Mouse (Mus musculus): ENCODE data around the gene Hivep1. TPM values are rescaled to one million over a fixed set of nuclear protein-coding genes. Genes with fewer than 3 reads are reported as not detected.

The Hivep1 gene
- polyA plus RNA-seq (2016; fragmentation: Nextera tagmentation; extraction: Ambion mirVana), result 4.4 and 4.6 TPM in 2 replicates

GRCm38 (mm10) chr13:42051961-42052695 is at the start of gene Hivep1:
Hivep1 (plus strand) TSS chr13:42052021.
- WGBS (ENCODE audit: insufficient replicate concordance), result under 1% methylated on average over 89 of the region's 100 CpGs

DNA sequence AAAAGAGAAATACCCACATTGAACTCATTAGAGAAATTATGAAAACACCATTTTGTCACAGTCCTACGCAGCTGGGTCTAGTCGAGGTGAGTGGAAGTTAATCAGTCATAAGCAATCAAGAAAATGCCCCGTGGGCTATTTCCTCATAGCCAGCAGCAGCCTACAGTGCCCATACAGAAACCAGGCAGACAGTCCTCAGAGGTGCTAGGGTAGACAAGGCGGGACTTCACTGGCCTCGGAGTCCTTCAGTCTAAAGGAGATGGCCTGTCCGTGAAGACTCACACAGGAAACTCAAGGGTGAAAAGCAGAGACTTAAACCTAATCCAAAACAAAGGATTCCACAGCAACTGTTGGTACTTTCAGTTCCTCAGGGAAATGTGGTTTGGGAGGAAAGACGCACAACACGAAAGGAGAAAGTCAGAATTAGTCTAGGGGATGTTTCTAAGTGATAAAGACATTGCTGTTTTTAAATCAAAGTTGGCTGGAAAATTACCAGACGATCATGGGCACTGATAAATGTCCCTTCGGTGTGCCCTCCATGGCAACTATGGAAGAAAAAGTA is 36.3 kb upstream of the Hivep1 start:
- H3K9ac ChIP-seq, result no peak overlapping the region
- no peaks in the 10 kb centered on the region for H3K9me3 ChIP-seq (replicated peaks)
- no peak for ATAC-seq
- H3K36me3 ChIP-seq, result no peaks in the 10 kb centered on the region
- no peak overlapping the region for H3K4me2 ChIP-seq
- no peak overlapping the region for H3K27ac ChIP-seq
- no peaks in the 10 kb centered on the region for H3K4me1 ChIP-seq
- no peaks in the 10 kb centered on the region for H3K27me3 ChIP-seq (replicated peaks)
- H3K4me3 ChIP-seq, result no peak overlapping the region
- WGBS (ENCODE audit: insufficient replicate concordance), result 60% methylated on average over 10 of the region's 10 CpGs

More at GRCm38 (mm10) chr13:42051961-42052695, at the start of gene Hivep1:
- peak; percentile 24 for ATAC-seq
- H3K4me3 ChIP-seq, result peak within 1 kb of the TSS; percentile 91
- peak within 1 kb of the TSS; percentile 83 for H3K9ac ChIP-seq
- peaks cover 43% of the 10 kb centered on the region for H3K4me1 ChIP-seq
- no peaks in the 10 kb centered on the region for H3K27me3 ChIP-seq (replicated peaks)
- peak within 1 kb of the TSS; percentile 98 for H3K4me2 ChIP-seq
- H3K36me3 ChIP-seq, result peaks cover 19% of the 10 kb centered on the region
- H3K27ac ChIP-seq, result peak within 1 kb of the TSS; percentile 88
- H3K9me3 ChIP-seq (replicated peaks), result no peaks in the 10 kb centered on the region

DNA sequence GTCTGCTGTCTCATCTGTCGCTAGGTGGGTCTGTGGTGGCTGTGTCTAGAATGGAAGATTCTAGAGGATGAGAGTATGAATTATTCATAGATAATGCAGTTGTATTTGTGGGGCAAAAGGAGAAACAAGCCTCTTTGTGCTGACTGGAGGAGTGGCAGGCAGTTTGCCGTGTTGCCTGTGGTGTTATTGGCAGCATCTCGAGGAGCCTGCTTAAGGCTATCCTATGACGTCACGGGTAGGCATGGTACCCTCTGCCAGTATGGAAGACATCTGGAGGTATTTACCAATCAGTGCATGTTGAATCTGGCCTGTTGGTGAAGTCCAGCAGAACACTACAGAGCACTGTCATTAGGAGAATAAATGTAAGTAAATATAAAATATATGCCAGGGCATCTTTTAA is 35.6 kb upstream of the Hivep1 start:
- H3K36me3 ChIP-seq, result no peaks in the 10 kb centered on the region
- H3K4me1 ChIP-seq, result no peaks in the 10 kb centered on the region
- 77% methylated on average over 5 of the region's 5 CpGs for WGBS (ENCODE audit: insufficient replicate concordance)
- H3K27ac ChIP-seq, result no peak overlapping the region
- no peaks in the 10 kb centered on the region for H3K9me3 ChIP-seq (replicated peaks)
- H3K27me3 ChIP-seq (replicated peaks), result no peaks in the 10 kb centered on the region
- no peak overlapping the region for H3K4me3 ChIP-seq
- ATAC-seq, result no peak
- H3K4me2 ChIP-seq, result no peak overlapping the region
- H3K9ac ChIP-seq, result no peak overlapping the region

DNA sequence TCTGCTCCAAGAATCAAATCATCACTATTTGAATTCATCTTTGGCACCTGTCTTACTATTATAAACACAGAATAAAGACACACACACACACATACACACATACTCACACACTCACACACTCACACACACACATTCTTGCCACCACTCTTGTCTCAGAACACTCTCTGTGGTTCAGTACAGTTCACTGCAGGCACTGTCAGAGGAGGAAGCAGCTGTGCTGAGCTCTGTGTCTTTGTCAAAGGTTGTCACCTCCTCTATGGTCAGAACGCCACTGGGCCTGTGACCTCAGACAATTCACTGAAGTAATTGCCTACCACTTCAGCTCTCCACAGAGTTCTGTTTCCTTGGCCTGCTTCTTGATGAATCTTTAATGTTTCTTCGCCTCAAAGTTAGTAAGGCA is 33.5 kb upstream of the Hivep1 start:
- Histone ChIP-seq H3K36me3 (no peaks in the 10 kb centered on the region), H3K4me1 (no peaks in the 10 kb centered on the region), H3K9ac (no peak overlapping the region), H3K27me3 (replicated peaks) (no peaks in the 10 kb centered on the region), H3K27ac (no peak overlapping the region), H3K4me2 (no peak overlapping the region), H3K4me3 (no peak overlapping the region), H3K9me3 (replicated peaks) (no peaks in the 10 kb centered on the region)
- 48% methylated on average over 2 of the region's 2 CpGs for WGBS (ENCODE audit: insufficient replicate concordance)
- no peak for ATAC-seq

DNA sequence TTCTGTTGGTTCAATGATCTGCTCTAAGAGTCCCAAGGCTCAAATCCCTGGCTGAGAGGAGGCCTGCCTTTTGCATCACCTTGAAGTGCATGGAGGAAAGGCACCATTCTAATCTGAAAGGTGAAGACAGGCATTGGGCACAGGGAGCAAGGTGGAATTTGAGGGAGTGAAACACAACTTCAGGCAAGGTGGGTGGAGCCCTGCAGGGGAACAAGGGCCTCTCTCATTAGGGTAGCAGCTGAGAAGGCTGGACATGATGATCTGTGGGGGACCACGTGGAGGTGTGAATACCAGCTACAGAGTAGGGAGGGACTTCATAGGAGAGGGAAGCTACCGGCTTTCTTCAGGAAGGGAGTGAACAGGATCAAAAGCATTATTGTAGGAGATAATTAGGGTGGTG is 10.6 kb upstream of the Hivep1 start:
- Histone ChIP-seq H3K4me1 (peaks cover 9% of the 10 kb centered on the region), H3K27ac (no peak overlapping the region), H3K4me3 (no peak overlapping the region), H3K4me2 (no peak overlapping the region), H3K9ac (no peak overlapping the region), H3K9me3 (replicated peaks) (no peaks in the 10 kb centered on the region), H3K36me3 (no peaks in the 10 kb centered on the region), H3K27me3 (replicated peaks) (no peaks in the 10 kb centered on the region)
- WGBS (ENCODE audit: insufficient replicate concordance), result 17% methylated on average over 2 of the region's 2 CpGs
- no peak for ATAC-seq

GRCm38 (mm10) chr13:42043431-42043830 is 8.4 kb upstream of the Hivep1 start:
- no peaks in the 10 kb centered on the region; the same call in 1 of the 2 replicates for H3K27me3 ChIP-seq (replicated peaks)
- no peak for ATAC-seq

GRCm38 (mm10) chr13:42048991-42049773 is 2.6 kb upstream of the Hivep1 start:
- no peaks in the 10 kb centered on the region; the same call in 1 of the 2 replicates for H3K27me3 ChIP-seq (replicated peaks)
- WGBS (ENCODE audit: insufficient replicate concordance), result 2% methylated on average over 47 of the region's 48 CpGs

More at GRCm38 (mm10) chr13:42043431-42043830, 8.4 kb upstream of the Hivep1 start:
- Histone ChIP-seq H3K27ac (no peak overlapping the region), H3K9ac (no peak overlapping the region), H3K4me1 (peaks cover 9% of the 10 kb centered on the region), H3K4me3 (no peak overlapping the region), H3K4me2 (no peak overlapping the region), H3K36me3 (no peaks in the 10 kb centered on the region), H3K9me3 (replicated peaks) (no peaks in the 10 kb centered on the region)
- WGBS (ENCODE audit: insufficient replicate concordance), result 78% methylated on average over 7 of the region's 7 CpGs

DNA sequence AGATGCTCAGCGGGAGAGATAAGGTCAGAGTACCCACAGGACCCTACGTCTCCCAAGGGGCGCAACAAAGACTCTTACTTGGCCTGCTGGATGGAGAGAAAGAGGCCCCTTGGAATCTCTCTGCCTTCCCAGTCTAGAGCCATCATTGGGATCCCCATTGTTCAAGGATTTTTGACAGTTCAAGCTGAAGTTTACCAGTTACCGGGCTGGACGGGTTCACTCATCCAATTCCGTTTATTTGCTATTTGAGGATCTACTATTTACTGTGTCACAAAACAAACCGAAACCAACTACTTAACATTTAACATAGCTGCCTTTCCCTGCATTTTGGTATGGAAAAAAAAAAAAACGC is 2.1 kb upstream of the Hivep1 start:
- WGBS (ENCODE audit: insufficient replicate concordance), result 2% methylated on average over 8 of the region's 8 CpGs
- no peak for ATAC-seq
- H3K9ac ChIP-seq, result peak overlapping the region; percentile 79

More at GRCm38 (mm10) chr13:42048991-42049773, 2.6 kb upstream of the Hivep1 start:
- no peaks in the 10 kb centered on the region for H3K36me3 ChIP-seq
- no peak for ATAC-seq
- peak overlapping the region; percentile 53 for H3K27ac ChIP-seq
- peaks cover 24% of the 10 kb centered on the region for H3K4me1 ChIP-seq
- peak overlapping the region; percentile 98 for H3K4me2 ChIP-seq
- H3K4me3 ChIP-seq, result peak overlapping the region; percentile 91
- H3K9ac ChIP-seq, result peak overlapping the region; percentile 79
- no peaks in the 10 kb centered on the region for H3K9me3 ChIP-seq (replicated peaks)

GRCm38 (mm10) chr13:42050160-42050559 is 1.7 kb upstream of the Hivep1 start:
- peak overlapping the region; percentile 79 for H3K9ac ChIP-seq
- peak overlapping the region; percentile 88 for H3K27ac ChIP-seq
- no peaks in the 10 kb centered on the region for H3K36me3 ChIP-seq
- no peak for ATAC-seq
- H3K27me3 ChIP-seq (replicated peaks), result no peaks in the 10 kb centered on the region; the same call in 1 of the 2 replicates
- no peaks in the 10 kb centered on the region for H3K9me3 ChIP-seq (replicated peaks)
- H3K4me1 ChIP-seq, result peaks cover 34% of the 10 kb centered on the region
- WGBS (ENCODE audit: insufficient replicate concordance), result 2% methylated on average over 3 of the region's 3 CpGs
- H3K4me2 ChIP-seq, result peak overlapping the region; percentile 98
- peak overlapping the region; percentile 91 for H3K4me3 ChIP-seq

More for the DNA sequence above, 2.1 kb upstream of the Hivep1 start:
- peak overlapping the region; percentile 53 for H3K27ac ChIP-seq
- peak overlapping the region; percentile 91 for H3K4me3 ChIP-seq
- H3K9me3 ChIP-seq (replicated peaks), result no peaks in the 10 kb centered on the region
- peak overlapping the region; percentile 98 for H3K4me2 ChIP-seq
- H3K36me3 ChIP-seq, result no peaks in the 10 kb centered on the region
- H3K4me1 ChIP-seq, result peaks cover 30% of the 10 kb centered on the region
- no peaks in the 10 kb centered on the region; the same call in 1 of the 2 replicates for H3K27me3 ChIP-seq (replicated peaks)

GRCm38 (mm10) chr13:42050880-42051201 is 980 bp upstream of the Hivep1 start:
- peak overlapping the region; percentile 98 for H3K4me2 ChIP-seq
- H3K27me3 ChIP-seq (replicated peaks), result no peaks in the 10 kb centered on the region; the same call in 1 of the 2 replicates
- H3K9ac ChIP-seq, result peak overlapping the region; percentile 75
- H3K4me3 ChIP-seq, result peak overlapping the region; percentile 91
- peaks cover 7% of the 10 kb centered on the region; the same call in 1 of the 2 replicates for H3K36me3 ChIP-seq
- H3K4me1 ChIP-seq, result peaks cover 37% of the 10 kb centered on the region
- no peak for ATAC-seq
- H3K9me3 ChIP-seq (replicated peaks), result no peaks in the 10 kb centered on the region
- under 1% methylated on average over 10 of the region's 10 CpGs for WGBS (ENCODE audit: insufficient replicate concordance)
- H3K27ac ChIP-seq, result peak overlapping the region; percentile 88

DNA sequence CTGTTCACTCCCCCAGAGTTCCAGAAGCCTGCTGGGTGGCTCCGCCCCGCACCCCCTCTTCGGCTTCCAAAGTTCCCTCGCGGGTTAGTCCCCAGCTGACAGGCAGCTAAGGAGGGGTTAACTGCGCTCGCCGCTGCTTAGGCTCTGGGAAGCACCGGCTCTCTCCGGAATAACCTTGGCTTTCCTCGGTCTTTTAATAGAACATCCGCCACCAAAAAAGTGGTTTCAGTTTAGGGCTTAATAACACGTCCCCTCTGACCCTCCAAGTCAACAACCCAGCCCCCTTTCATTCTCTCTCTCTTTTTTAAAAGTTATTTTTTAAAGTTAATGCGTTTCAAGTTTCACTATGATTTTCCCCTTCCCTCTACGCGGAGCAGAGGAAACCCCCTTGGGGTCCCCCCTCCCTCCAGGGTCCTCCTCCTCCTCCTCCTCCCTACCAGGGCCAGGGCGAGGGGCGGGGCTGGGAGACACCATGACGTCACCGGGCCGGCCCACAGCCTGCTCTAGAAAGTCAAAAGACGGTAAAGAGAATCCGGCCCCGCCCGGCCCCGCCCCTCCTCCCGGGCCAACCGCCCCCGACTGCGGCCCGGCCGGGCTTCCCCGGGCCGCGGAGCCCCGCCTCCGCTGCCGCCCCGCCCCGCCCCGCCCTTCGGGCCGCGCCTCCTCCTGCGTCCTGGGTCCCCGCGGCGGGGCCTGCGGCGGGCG is 467 bp upstream of the Hivep1 start:
- H3K27me3 ChIP-seq (replicated peaks), result no peaks in the 10 kb centered on the region; the same call in 1 of the 2 replicates
- H3K36me3 ChIP-seq, result peaks cover 12% of the 10 kb centered on the region
- H3K4me3 ChIP-seq, result peak overlapping the region; percentile 91
- peaks cover 39% of the 10 kb centered on the region for H3K4me1 ChIP-seq
- peak overlapping the region; percentile 83 for H3K9ac ChIP-seq
- peak overlapping the region; percentile 88 for H3K27ac ChIP-seq
- WGBS (ENCODE audit: insufficient replicate concordance), result under 1% methylated on average over 30 of the region's 51 CpGs
- peak overlapping the region; percentile 98 for H3K4me2 ChIP-seq
- H3K9me3 ChIP-seq (replicated peaks), result no peaks in the 10 kb centered on the region
- ATAC-seq, result peak; percentile 88

All from liver, embryonic 12.5 days (tissue).